Mouse (Mus musculus) right cerebral cortex, postnatal 4 days (tissue): ENCODE data around the gene Syap1.
"Not testable (repeated sequence)": the region's sequence is repeated elsewhere in the genome, so short reads cannot be mapped to it uniquely, and the experiment has no call there.

Experiments used
- DNase-seq: peaks from one replicate; pipeline ENCODE4 v3.0.0-alpha.2; 2022

The Syap1 gene

DNA sequence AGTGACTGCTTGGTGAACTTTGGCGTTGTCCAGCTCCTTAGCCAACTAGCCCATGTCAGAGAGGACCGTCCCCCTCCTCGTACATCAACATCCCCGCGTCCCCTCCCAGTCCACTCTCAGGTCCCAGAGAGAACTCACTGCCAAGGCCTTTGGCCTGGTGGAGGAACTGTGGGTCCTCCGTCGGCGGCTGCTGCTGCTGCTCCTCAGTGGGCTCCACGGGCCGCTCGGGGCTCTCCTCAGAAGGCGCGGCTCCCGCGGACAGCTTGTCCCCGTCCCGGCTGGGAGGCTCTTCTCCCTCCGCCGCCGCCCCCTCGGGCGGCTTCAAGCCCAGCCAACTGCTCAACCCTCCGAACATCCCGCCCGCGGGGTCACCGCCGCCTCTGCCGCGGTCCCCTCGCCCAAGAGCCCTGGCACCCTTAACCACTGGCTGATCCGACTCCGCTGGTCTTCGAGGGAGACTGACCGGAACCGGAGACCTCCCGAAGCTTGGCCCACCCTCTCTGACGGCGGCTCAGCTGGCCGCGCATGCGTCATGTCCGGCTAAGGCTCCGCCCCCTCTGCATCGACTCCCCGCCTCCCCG, at the start of gene Syap1:
TSS of gene Syap1 (minus strand) at position 517 of the 581 bp plus-strand sequence.
- peak; percentile 79 for DNase-seq

DNA sequence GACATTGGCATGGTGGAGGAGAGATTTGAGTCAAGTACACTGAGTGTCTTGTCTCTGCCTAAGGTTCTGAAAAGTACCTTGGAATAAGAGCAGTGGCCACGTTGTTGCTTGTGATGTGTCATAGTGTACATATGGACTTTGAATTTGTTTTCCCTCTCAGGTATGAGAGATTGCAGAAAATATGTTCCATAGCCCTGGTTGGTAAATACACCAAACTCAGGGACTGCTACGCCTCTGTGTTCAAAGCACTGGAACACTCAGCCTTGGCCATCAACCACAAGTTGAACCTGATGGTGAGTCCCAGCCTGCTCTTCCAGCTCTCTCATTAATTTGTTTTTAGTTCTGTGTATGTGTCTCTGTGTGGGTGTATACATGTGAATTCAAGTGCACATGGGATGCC, 43.2 kb upstream of the Syap1 start:
- no peak for DNase-seq

- no peak for DNase-seq
Observed at GRCm38 (mm10) chrX:162921487-162922125, 33.4 kb upstream of the Syap1 start.

DNA sequence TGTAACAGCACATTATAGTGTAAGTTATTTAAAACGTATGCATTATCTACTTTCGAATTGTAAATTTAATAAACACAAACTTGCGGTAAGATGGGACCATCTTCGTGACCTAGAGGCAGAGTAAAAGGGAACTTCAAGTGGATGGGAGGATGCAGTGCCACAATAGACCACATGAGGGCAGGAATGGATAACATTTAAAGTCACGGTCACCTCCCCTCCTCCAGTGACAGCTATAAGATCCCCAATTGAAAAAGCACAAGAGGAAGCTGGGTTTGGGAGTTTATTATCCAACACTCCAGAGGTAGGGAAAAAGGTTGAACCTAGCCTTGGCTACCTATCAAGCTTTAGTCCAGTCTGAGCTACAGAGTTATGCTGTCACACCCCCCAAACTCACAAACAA, 27.4 kb upstream of the Syap1 start:
- peak; percentile 70 for DNase-seq

GRCm38 (mm10) chrX:162913651-162914050, 25.4 kb upstream of the Syap1 start:
- no peak for DNase-seq

GRCm38 (mm10) chrX:162907554-162907953, 19.3 kb upstream of the Syap1 start:
- no peak for DNase-seq

DNA sequence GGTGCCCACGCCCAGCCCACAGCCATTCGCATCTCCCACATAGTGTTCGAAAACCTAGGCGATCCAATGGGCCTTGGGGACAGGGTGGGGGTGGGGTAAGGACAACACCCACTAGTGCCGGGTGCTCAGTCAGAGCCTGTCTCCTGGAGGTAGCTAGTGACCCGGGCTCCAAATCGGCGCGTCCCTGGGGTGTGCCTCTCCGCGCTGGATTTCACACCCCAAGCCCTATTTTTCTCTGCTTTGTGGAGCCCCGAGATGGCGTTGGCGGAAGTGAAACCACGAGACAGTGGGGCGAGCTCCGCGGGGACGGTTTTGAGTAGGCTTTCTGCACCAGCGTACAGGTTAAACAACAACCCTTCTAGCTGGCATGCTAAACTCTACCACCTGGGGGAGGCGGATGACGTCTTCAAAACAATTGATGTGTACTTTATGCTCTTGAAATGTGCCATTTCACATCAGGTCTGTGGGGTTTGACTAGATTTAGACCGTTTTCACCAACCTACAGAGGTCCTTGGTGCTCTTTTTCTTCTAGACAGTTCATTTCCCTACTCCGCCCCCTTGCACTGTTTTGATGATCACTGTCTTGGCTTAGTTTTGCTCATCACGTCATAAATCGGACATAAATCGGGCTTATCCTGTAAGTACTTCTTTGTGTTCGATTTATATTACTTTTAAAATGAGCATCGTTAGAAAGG, 13.9 kb upstream of the Syap1 start:
- DNase-seq: peak; percentile 26

DNA sequence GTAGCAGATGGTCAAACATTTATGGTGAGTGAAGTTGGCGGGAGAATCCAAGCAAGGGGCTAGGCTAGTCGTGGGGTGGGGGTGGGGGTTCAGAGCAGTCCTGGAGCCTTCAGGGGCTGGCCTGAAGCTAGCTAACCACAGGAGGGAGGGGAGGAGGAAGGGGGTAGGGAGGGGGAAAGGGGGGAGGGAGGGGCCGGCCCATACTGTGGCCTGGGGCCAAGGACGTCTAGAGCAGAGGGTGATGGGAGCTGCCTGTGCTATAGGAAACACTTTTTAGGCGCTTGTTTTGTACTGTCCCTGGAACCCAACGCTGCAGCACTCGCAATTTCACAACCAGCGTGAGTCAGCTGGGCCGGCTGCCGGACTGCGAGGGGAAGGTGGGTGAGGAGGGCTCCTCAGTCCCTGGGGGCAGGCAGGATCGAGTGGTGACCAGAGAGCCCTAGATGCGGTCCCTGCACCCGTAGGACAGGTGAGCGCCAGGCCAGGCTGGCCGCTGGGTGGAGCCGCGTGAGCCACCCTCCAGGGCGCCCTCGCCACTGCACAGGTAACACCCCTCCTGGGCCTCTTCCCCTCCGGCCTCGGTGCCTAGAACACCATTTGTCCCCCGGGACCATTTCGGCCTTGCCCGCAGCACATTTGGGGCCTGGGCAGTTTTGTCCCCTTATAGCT, 13.3 kb upstream of the Syap1 start:
- peak; percentile 29 for DNase-seq

DNA sequence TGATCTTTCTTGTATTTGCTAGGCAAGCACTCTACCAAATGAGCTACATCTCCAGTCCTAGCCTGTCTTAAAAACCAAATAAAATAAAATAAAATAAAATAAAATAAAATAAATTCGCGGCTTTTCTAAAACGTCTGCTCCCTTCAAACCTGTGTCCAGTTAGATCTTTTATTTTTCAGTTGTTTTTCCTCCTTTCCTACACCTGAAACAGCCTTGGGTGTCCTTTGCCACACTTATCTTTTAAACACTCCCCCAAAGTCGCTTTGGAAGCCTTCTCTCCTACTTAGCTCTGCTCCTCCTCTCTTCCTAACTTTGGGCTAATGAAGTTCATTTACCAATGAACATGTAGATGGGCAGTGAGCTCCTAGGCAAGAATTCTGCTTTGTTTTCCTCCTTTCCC, 12.7 kb upstream of the Syap1 start, which contains the start of gene Ctps2:
TSS of gene Ctps2 (plus strand) at position 301 of the 400 bp plus-strand sequence.
- no peak for DNase-seq

DNA sequence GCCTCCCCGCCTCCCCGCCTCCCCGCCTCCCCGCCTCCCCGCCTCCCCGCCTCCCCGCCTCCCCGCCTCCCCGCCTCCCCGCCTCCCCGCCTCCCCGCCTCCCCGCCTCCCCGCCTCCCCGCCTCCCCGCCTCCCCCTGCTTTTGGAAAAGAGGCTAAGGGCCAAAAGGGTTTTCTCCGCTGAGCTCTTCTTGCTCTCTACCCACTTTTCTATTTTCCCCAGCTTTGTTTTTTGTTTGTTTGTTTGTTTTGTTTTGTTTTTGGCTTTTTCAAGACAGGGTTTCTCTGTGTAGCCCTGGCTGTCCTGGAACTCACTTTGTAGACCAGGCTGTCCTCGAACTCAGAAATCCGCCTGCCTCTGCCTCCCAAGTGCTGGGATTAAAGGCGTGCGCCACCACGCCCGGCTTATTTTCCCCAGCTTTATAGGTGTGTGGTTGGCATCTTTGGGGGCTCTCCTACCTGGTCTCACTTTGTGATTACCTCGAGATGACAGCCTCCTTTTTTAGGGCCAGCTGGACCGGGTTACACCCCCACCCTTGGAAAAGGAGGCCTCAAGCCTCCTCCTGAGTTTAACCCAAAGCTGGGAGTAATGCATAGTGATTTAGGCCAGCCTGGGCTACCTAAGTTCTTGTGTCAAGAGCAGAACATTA, 452 bp upstream of the Syap1 start:
- DNase-seq: not testable (repeated sequence)

GRCm38 (mm10) chrX:162878236-162878635, 10.0 kb downstream of the Syap1 start:
- no peak for DNase-seq

DNA sequence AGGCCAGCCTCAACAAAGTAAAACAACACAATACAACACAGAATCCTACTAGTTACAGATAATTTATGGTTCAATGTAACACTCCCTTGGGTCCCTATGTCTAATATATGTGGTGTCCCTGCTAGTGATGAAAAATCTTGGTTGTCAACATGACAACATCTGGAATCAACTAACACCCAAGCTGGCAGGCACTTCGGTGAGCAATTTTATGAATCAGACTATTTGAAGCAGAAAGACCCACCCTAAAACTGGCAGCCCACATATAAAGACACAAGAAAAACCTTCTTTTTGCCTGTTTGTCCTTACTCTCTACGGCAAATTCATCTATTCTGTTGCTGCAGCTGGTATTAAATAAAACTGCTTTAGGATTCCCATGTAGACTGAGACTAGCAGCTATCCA, 14.5 kb downstream of the Syap1 start:
- no peak for DNase-seq

GRCm38 (mm10) chrX:162871734-162872517, 16.3 kb downstream of the Syap1 start:
- DNase-seq: peak; percentile 12

DNA sequence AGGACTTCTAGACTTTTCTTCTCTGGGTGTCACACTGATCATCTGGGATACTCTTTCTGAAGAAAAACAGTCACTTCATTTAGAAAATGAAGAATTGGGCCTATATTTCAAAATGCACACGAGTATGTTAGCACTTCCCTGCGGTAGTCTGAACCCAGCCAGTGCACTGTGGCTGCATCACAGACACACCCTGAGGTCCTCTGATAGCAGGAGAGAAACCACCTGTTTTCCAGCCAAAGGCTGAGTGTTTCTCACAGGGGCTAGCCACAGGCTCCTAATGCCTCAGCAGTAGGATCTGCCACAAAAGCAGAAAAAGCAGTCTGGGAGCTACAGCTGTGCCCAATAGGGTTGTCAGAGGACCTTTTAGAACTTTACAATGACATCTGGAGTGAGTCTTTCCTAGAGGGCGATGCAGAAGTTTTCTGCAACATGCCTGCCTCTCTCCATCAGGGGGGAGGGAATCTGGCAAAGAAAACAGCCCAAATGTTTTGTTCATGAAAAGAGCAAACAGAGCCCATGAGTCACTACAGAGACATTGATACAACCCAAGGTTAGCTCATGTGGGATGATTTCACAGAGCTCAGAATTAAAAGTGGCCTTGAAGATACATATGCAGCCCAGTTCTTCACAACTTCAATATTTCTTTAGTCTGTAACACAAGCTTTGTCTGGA, 19.8 kb downstream of the Syap1 start:
- no peak for DNase-seq

DNA sequence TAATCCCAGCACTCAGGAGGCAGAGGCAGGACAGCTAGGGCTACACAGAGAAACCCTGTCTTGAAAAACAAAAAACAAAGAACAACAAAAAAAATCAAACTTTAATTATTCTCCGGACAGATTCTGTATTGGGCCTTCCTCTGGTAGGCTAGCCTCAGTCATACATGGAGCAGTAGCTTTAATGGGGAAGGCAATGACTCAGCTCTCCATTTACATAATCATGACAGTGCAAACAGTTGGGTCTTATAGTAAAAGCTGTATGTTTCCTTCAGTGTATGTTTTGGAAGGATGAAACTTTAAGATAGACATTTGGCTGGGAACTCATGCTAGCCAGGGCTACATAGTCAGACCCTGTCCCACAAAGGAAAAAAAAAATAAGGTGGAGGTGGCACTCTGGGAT, 39.6 kb downstream of the Syap1 start:
- DNase-seq: no peak

DNA sequence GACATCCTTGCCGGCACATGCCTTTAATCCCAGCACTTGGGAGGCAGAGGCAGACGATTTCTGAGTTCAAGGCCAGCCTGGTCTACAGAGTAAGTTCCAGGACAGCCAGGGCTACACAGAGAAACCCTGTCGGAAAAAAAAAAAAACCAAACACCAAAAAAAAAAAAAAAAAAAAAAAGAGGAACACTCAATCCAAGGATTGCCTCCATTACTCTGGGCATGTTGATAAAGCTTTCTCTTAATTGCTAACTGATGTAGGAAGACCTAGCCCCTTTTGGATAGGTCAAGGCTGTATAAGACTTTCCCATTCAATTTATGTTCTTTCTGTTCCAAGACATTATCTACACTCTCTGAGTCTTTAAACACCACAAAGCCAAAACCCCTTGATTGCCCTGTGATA, 42.7 kb downstream of the Syap1 start:
- DNase-seq: no peak

DNA sequence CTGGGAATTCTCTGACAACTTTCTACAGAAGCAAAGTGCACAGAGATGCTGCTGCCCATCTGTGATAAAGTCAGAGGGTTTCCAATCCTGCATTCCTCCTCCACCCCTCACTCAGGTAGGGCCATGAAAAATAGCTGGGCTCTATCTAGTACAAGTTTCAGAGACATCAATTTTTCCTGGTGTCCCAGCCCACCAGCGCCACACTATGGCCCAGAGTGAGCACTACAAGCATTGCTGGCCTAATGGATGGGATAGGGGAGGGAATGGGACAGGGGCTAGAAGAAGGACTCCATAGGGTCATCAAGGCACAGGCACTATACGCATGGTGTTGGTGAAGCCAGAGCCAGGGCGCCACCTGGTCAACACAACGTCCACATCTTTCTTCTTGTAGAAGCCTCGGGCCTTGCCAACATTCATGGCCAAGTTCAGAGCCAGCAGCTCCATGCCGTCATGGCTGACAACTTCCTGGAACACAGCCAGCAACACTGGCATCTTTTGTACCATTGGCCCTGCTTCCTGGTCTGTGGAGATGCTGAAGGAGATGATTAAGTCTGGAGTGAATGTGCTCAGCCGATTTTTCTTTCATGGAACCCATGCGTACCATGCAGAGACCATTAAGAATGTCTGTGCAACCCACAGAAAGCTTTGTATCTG, 43.7 kb downstream of the Syap1 start:
- DNase-seq: no peak

DNA sequence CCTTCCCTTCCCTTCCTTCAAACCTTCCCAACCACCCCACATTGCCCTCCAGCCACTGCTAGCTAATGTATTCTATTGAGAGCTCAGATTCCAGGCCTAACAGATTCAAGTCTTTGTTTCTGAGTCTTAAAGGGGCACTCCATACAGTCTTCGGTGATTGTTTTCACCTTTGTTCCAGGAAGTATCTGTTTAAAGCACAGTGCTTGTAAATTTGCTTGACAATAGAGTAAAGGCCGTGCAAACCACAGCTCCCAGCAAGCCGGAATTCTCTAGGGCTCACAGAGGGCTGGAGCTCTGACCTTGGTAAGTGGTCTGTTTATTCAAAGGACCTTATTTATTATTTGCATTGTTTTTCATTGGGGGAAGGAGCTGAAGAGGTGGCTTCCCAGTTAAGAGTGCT, 56.1 kb downstream of the Syap1 start:
- no peak for DNase-seq

- DNase-seq: no peak
Observed at GRCm38 (mm10) chrX:162831542-162831941, 56.7 kb downstream of the Syap1 start.

DNA sequence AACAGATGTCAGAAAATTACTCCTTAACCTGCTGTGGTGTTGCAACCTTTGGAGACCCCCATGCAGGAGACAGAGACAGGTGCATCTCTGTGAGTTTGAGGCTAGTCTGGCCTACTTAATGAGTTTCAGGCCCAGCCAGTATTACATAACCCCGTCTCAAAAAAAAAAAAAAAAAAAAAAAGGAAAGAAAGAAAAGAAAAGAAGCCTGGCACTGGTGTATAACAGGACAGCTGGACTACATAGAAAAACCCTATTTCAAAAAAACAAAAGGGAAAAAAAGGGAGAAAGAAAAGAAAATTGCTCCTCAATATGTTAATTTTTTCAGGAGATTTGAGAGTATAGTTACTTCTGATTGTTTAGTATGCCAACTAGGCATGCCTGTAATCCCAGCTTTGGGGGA, 57.2 kb downstream of the Syap1 start:
- DNase-seq: no peak

DNA sequence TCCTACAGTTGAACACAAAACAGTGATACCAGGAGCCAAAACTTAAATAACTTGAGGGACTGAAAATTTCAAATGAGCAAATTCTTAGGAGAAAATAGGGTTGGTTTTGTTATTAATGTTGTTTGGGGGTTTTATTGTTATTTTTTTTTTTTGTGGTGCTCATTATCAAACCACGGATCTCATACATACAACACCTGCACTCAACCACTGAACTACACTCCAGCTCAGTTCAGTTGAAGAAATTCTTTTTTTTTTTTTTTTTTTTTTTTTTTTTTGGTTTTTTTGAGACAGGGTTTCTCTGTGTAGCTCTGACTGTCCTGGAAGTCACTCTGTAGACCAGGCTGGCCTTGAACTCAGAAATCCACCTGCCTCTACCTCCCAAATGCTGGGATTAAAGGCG, 57.9 kb downstream of the Syap1 start:
- not testable (repeated sequence) for DNase-seq
